Mouse (Mus musculus) lung, adult 2 months (tissue): Measurements from ENCODE around the gene Olfr1391.

Experiments
- CTCF ChIP-seq: fragments of 200-500 bp; IDR thresholded peaks from 2 replicates; pipeline ENCODE4 v1.5.1; 2011; ENCODE audit warnings: mild to moderate bottlenecking, low read length, control low read depth; ENCODE audit not compliant: insufficient read depth
- POLR2A ChIP-seq: fragments of 200-500 bp; IDR thresholded peaks from 2 replicates; pipeline ENCODE4 v1.6.1; 2011; ENCODE audit warnings: low read depth, mild to moderate bottlenecking, control low read depth, low read length, borderline replicate concordance; ENCODE audit errors: extremely low read depth

DNA sequence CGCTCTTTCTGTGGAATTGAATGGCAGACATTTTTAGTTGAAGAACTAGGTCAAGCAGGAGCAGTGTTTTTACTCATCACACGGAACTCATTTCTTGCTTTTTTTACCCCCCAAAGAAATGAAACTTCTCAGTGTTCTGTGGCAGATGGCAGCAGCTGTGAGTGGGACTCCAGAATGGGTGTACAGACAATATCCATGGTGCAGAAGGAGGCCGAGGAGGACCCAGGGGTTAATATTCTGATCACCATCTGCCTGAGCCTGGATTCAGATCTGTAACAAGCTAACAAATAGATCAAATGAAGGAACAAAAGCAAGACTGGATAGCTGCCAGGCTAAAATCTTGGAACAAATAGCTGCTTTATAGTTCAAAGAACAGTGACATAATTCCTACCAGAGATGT lies 29.8 kb upstream of the Olfr1391 start:
- TF ChIP-seq CTCF, result no peak
- no peak for TF ChIP-seq POLR2A
